Mouse (Mus musculus) urinary bladder, postnatal 4 days (tissue): Measurements from ENCODE around the gene Nxph3.

Experiments
- DNase-seq, 2 experiments: peaks; one replicate each; pipeline ENCODE4 v3.0.0; 2021 to 2022; ENCODE audit warnings: low spot score in 2 of 2

Gene Nxph3

GRCm38 (mm10) chr11:95514298-95514861 lies at the start of gene Nxph3:
TSS of gene Nxph3 (minus strand) at chr11:95514570.
- DNase-seq, result peak; percentile 73

- DNase-seq, result no peak
Measured at GRCm38 (mm10) chr11:95563849-95564248, 49.5 kb upstream of the Nxph3 start.

- peak in 1 of 2 experiments; percentile 58 for DNase-seq
Measured at GRCm38 (mm10) chr11:95560773-95561172, 46.4 kb upstream of the Nxph3 start.

- peak in 1 of 2 experiments; percentile 53 for DNase-seq
Measured at GRCm38 (mm10) chr11:95559761-95560160, 45.4 kb upstream of the Nxph3 start.

GRCm38 (mm10) chr11:95557719-95558118 lies 43.3 kb upstream of the Nxph3 start:
- peak in 1 of 2 experiments; percentile 59 for DNase-seq

GRCm38 (mm10) chr11:95557032-95557431 lies 42.7 kb upstream of the Nxph3 start:
- DNase-seq, result no peak

GRCm38 (mm10) chr11:95555279-95555678 lies 40.9 kb upstream of the Nxph3 start:
- peak in 1 of 2 experiments; percentile 13 for DNase-seq

- no peak for DNase-seq
Measured at GRCm38 (mm10) chr11:95550301-95551021, 36.1 kb upstream of the Nxph3 start.

- no peak for DNase-seq
Measured at GRCm38 (mm10) chr11:95546021-95546782, 31.8 kb upstream of the Nxph3 start.

GRCm38 (mm10) chr11:95544546-95545327 lies 30.4 kb upstream of the Nxph3 start:
- no peak for DNase-seq

- DNase-seq, result no peak
Measured at GRCm38 (mm10) chr11:95540637-95541385, 26.4 kb upstream of the Nxph3 start.

GRCm38 (mm10) chr11:95538378-95539104 lies 24.2 kb upstream of the Nxph3 start:
- DNase-seq, result no peak

GRCm38 (mm10) chr11:95533484-95534160 lies 19.3 kb upstream of the Nxph3 start:
- DNase-seq, result peak; percentile 87 to 94

- DNase-seq, result no peak
Measured at GRCm38 (mm10) chr11:95532353-95533072, 18.1 kb upstream of the Nxph3 start.

GRCm38 (mm10) chr11:95528231-95528630 lies 13.9 kb upstream of the Nxph3 start:
- no peak for DNase-seq

GRCm38 (mm10) chr11:95527307-95527706 lies 12.9 kb upstream of the Nxph3 start:
- no peak for DNase-seq

GRCm38 (mm10) chr11:95521563-95521962 lies 7.2 kb upstream of the Nxph3 start:
- peak; percentile 72 to 74 for DNase-seq

GRCm38 (mm10) chr11:95520456-95521072 lies 6.2 kb upstream of the Nxph3 start:
- DNase-seq, result peak; percentile 77 to 90

- no peak for DNase-seq
Measured at GRCm38 (mm10) chr11:95519996-95520395, 5.6 kb upstream of the Nxph3 start.
